Mouse (Mus musculus) intestine, embryonic 15.5 days (tissue): ENCODE data around the gene Gm525. TPM values are rescaled to one million over a fixed set of nuclear protein-coding genes. Genes with fewer than 3 reads are reported as not detected.

Experiments used
- ATAC-seq: fragments of 200-750 bp; cut with Nextera tagmentation; 2 replicates; pipeline ENCODE4 v1.8.0; 2017; ENCODE audit warnings: moderate TSS enrichment, moderate library complexity
- H3K27ac ChIP-seq: fragments of 300-500 bp; sonication (generic); 2 replicates; pipeline ENCODE4 v1.5.1; 2015; ENCODE audit warnings: mild to moderate bottlenecking, inconsistent platforms
- H3K27me3 ChIP-seq: fragments of 300-500 bp; sonication (generic); replicated peaks from 2 replicates; pipeline ENCODE4 v1.6.1; 2015; ENCODE audit warnings: inconsistent platforms
- H3K36me3 ChIP-seq: fragments of 300-500 bp; sonication (generic); 2 replicates; pipeline ENCODE4 v1.6.1; 2015; ENCODE audit warnings: inconsistent platforms
- H3K4me1 ChIP-seq: fragments of 300-500 bp; sonication (generic); replicated peaks from 2 replicates; pipeline ENCODE4 v1.6.1; 2015; ENCODE audit warnings: inconsistent platforms
- H3K4me2 ChIP-seq: fragments of 300-500 bp; sonication (generic); replicated peaks from 2 replicates; pipeline ENCODE4 v1.6.1; 2015; ENCODE audit warnings: mild to moderate bottlenecking, inconsistent platforms
- H3K4me3 ChIP-seq: fragments of 300-500 bp; sonication (generic); replicated peaks from 2 replicates; pipeline ENCODE4 v1.5.1; 2015; ENCODE audit warnings: inconsistent platforms
- H3K9ac ChIP-seq: fragments of 300-500 bp; sonication (generic); 2 replicates; pipeline ENCODE4 v1.6.1; 2015; ENCODE audit warnings: inconsistent platforms
- H3K9me3 ChIP-seq: fragments of 300-500 bp; sonication (generic); 2 replicates; pipeline ENCODE4 v1.6.1; 2016; ENCODE audit warnings: inconsistent platforms
- WGBS: fragments of 180-500 bp; shearing (Covaris S2); methylation state at CpG from one replicate; pipeline ENCODE4 v1.1.7; 2015; 5-methylcytosine and 5-hydroxymethylcytosine counted together
- polyA plus RNA-seq: library from polyadenylated mRNA; unstranded; fragments of >200 nt; fragmentation: Nextera tagmentation; extraction: Ambion mirVana; gene quantifications from 2 replicates; pipeline ENCODE4 v1.2.1, GENCODE M21; 2015

Gm525 gene
- polyA plus RNA-seq, 1 experiment from 2014 or later, result 1.1 TPM

DNA sequence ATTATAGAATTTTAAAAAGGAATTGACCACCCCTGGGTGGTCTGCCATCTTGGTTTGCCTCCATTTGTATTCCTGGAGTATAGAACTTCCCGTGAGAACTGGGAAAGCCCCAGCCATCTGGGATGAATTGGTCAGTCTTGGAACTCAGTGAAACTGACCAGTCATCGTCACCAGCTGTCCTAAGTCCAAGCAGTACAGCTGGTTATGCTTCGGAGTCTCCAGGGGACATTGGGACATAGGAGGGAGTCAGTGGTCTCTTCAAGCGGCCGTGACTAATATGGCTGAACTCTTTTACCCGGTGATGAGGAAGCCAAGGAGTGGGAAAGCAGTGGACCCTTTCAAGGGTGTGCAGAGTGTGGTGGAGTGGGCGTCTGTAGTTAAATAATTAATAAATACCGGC lies 31.6 kb downstream of the Gm525 start:
- Histone ChIP-seq H3K4me1 (peaks cover 22% of the 10 kb centered on the region; the same call in 1 of the 2 replicates), H3K4me2 (no peak overlapping the region), H3K36me3 (no peaks in the 10 kb centered on the region), H3K9me3 (no peaks in the 10 kb centered on the region), H3K9ac (no peak overlapping the region), H3K4me3 (no peak overlapping the region), H3K27ac (no peak overlapping the region), H3K27me3 (no peaks in the 10 kb centered on the region)
- 97% methylated on average over 8 of the region's 8 CpGs for WGBS
- ATAC-seq, result no peak

DNA sequence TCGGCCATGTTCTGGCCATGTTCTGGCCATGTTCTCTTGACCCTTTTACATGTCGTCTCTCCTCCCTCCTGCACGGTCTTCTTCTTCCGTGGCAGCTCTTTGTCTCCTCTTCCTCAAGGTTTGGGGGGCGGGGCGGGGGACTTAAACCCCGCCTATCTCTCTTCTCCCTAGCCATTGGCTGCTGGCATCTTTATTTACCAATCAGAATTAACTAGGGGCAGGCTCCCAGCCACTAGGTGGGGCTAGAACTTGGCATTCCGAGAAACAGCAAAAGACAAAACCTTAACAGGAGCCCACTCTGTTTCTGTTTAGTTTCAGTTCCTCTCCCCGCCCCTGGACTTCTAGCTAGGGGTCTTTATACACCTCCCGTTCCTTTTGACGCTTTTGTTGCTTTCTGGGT lies 32.2 kb downstream of the Gm525 start:
- WGBS, result 83% methylated on average over 11 of the region's 11 CpGs

DNA sequence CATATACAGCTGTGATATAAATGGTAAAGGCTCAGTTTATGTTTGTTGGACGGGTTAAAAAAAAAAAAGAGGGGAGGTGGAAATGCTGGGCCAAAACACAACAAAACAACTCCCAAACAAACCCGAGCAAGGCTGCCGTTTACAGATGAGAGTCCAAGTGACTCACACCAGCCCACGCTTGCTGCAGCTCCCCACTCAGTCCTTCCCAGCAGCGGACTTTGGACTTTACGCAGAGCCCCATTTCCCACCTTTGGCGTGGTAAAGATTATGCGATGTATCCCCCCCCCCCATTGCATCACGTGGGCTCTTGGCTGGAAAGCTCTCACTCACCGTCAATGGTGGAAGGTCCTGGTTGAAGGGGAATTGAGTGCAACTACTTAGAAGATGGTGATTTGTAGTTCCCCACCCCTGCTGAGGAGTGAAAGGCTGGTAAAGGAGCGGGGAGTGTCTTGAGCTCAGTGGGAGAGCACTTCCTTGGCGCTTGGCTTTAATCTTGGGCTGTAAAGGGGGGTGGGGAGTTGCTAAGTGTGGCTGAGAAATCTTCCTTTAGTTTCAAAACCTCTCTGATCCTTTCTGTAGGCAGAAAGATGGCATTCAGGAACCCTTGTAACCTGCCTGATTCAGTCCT lies 33.7 kb downstream of the Gm525 start:
- WGBS, result 21% methylated on average over 12 of the region's 12 CpGs
- Histone ChIP-seq H3K9ac (no peak overlapping the region), H3K4me1 (peaks cover 15% of the 10 kb centered on the region), H3K4me3 (no peak overlapping the region), H3K4me2 (peak overlapping the region; percentile 41), H3K36me3 (no peaks in the 10 kb centered on the region), H3K9me3 (no peaks in the 10 kb centered on the region), H3K27me3 (no peaks in the 10 kb centered on the region), H3K27ac (no peak overlapping the region)
- ATAC-seq, result peak; percentile 74

More for the DNA sequence above, 32.2 kb downstream of the Gm525 start:
- no peak overlapping the region for H3K4me3 ChIP-seq
- H3K27ac ChIP-seq, result no peak overlapping the region
- no peak overlapping the region for H3K4me2 ChIP-seq
- no peaks in the 10 kb centered on the region for H3K27me3 ChIP-seq
- H3K9me3 ChIP-seq, result no peaks in the 10 kb centered on the region
- peaks cover 20% of the 10 kb centered on the region for H3K4me1 ChIP-seq
- H3K9ac ChIP-seq, result no peak overlapping the region
- H3K36me3 ChIP-seq, result no peaks in the 10 kb centered on the region
- ATAC-seq, result no peak

DNA sequence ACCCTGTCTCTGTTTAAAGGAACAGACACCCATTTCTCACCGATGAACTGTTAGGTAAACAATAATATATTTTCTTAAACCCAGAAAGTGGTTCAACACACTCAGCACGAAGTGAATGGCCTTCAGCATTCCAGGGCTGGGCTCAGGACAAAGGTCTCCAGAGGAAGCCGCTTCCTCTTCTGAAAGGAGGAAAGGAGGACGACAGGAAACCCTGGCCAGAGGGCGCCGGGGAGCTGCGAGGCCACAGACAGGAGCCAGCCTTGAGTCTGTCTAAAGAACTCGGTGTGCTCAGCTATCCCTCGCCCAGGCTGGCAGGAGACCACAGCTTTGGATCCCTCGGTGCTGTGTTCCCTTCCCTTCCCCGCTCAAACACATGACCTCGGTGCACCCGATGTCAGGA lies 50.8 kb downstream of the Gm525 start:
- peak overlapping the region; percentile 32 for H3K4me2 ChIP-seq
- no peak overlapping the region for H3K27ac ChIP-seq

DNA sequence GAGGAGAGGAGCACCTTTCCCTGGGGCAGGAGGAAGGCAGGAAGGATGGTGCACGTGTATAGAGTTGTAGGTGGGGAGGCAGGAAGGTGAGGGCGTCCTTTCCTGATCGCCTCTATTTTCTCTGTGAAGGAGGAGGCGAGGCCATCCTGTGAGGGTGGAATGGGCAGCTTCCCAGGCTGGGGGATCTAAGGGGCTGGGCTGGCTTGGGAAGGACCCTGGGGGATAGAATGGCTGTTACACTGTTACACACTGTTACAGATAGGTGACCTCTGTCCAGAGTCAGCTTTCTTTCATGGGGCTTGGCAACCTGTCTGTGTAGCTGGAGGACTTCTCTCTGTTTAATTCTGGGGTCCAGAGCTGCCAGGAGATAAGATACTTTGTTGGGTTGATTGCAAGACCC lies 57.2 kb downstream of the Gm525 start:
- ATAC-seq, result no peak
- no peaks in the 10 kb centered on the region for H3K27me3 ChIP-seq
- no peaks in the 10 kb centered on the region for H3K9me3 ChIP-seq
- no peak overlapping the region for H3K9ac ChIP-seq
- no peaks in the 10 kb centered on the region for H3K36me3 ChIP-seq
- no peak overlapping the region for H3K4me2 ChIP-seq
- H3K27ac ChIP-seq, result no peak overlapping the region
- 56% methylated on average over 4 of the region's 4 CpGs for WGBS
- no peak overlapping the region for H3K4me3 ChIP-seq
- H3K4me1 ChIP-seq, result no peaks in the 10 kb centered on the region

More for the DNA sequence above, 50.8 kb downstream of the Gm525 start:
- Histone ChIP-seq H3K9ac (no peak overlapping the region), H3K9me3 (no peaks in the 10 kb centered on the region), H3K27me3 (no peaks in the 10 kb centered on the region), H3K36me3 (no peaks in the 10 kb centered on the region), H3K4me3 (no peak overlapping the region), H3K4me1 (peaks cover 9% of the 10 kb centered on the region; the same call in 1 of the 2 replicates)
- peak; percentile 86 for ATAC-seq
- WGBS, result 15% methylated on average over 13 of the region's 13 CpGs

DNA sequence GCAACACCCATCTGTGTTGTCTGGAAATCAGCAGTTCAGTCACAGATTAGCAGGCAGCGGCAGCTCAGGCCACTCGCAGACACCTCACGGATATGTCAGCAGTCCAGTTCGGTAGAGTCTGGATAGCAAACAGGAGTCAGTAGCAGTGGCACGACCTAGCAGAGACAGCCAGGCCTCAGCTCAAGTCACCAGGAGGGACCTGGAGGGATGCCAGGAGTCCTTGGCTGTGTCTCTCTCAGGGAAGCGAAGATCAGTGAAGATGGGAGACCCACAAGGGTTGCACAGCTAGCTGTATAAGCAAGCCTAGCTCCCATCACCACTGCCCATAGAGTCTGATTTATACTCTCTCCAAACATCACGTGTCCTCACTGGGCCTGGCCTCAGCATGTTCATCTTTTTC lies 58.8 kb downstream of the Gm525 start:
- Histone ChIP-seq H3K4me1 (no peaks in the 10 kb centered on the region), H3K9ac (no peak overlapping the region), H3K36me3 (no peaks in the 10 kb centered on the region), H3K27ac (no peak overlapping the region), H3K4me3 (no peak overlapping the region), H3K4me2 (no peak overlapping the region), H3K27me3 (no peaks in the 10 kb centered on the region), H3K9me3 (no peaks in the 10 kb centered on the region)
- 62% methylated on average over 7 of the region's 7 CpGs for WGBS
- no peak for ATAC-seq

DNA sequence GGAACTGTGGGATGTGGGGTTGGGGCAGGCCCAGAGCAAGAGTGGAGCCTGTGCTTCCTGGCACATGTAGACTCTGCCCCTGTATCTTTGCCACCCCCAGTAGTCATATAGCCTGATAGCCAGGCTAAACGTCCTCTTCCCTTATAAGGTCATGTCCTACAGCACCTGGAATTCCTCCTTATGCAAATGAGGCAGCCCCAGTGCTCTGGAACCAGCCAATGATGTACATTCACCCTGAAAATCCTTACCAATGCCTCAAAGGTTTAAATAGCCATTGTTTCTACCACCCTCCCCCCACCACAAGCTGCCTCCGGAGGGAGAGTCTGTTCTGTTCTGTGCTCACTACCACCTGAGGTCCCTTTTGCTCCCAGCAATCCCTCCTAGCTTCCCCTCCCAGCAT lies 60.6 kb downstream of the Gm525 start:
- Histone ChIP-seq H3K27me3 (no peaks in the 10 kb centered on the region), H3K9me3 (no peaks in the 10 kb centered on the region), H3K4me1 (no peaks in the 10 kb centered on the region), H3K4me2 (no peak overlapping the region), H3K27ac (no peak overlapping the region), H3K9ac (no peak overlapping the region), H3K36me3 (no peaks in the 10 kb centered on the region), H3K4me3 (no peak overlapping the region)
- 41% methylated on average over 2 of the region's 2 CpGs for WGBS
- ATAC-seq, result no peak

DNA sequence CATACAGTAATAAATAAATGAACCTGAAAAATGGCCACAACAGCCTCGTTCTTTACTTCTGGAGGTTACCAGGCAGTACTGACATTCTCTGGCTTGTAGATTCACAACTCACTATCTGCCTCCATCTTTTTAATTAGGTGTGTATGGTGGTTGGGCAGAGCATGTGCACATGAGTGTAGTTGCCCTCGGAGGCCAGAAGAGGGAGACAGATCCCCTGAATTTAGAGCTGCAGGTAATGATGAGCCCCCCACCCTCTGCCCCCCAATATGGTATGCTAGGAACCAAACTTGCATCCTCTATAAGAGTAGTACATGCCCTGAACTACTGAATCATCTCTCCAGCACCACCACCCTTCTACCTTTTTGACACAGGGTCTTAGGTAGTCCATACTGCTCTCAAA lies 64.3 kb downstream of the Gm525 start:
- no peaks in the 10 kb centered on the region for H3K36me3 ChIP-seq
- H3K27ac ChIP-seq, result no peak overlapping the region
- no peaks in the 10 kb centered on the region for H3K4me1 ChIP-seq
- no peak overlapping the region for H3K9ac ChIP-seq
- ATAC-seq, result no peak
- 97% methylated on average over 2 of the region's 2 CpGs for WGBS
- H3K4me3 ChIP-seq, result no peak overlapping the region
- no peaks in the 10 kb centered on the region for H3K27me3 ChIP-seq
- H3K4me2 ChIP-seq, result no peak overlapping the region
- H3K9me3 ChIP-seq, result no peaks in the 10 kb centered on the region

Other genes with a start within 250 kb of the Gm525 start
- 27.8 and 28.3 TPM in 2 replicates for gene Akap1, start 209.3 kb upstream of the Gm525 start, polyA plus RNA-seq
- gene Scpep1, start 118.4 kb upstream of the Gm525 start, polyA plus RNA-seq, result 131 and 142 TPM in 2 replicates
- not detected in 2 replicates for gene Elobl, start 106.9 kb upstream of the Gm525 start, polyA plus RNA-seq
- gene Coil, start 103.6 kb upstream of the Gm525 start, polyA plus RNA-seq, result 12.4 and 13.9 TPM in 2 replicates
- 27.8 and 29.0 TPM in 2 replicates for gene Trim25, start 74.5 kb upstream of the Gm525 start, polyA plus RNA-seq
- gene Dgke, start 7.0 kb upstream of the Gm525 start, polyA plus RNA-seq, result 3.2 TPM in 2 replicates
- gene Nog, start 228.5 kb downstream of the Gm525 start, polyA plus RNA-seq, result 2.6 and 2.7 TPM in 2 replicates